Mouse (Mus musculus) layer of hippocampus, adult 9-10 months (tissue): ENCODE data around the gene 3110082I17Rik.

Source experiments
- DNase-seq: peaks from one replicate; pipeline ENCODE4 v3.0.0; 2022; ENCODE audit warnings: low spot score

The 3110082I17Rik gene

GRCm38 (mm10) chr5:139378271-139378556 is 82.1 kb downstream of the 3110082I17Rik start:
- DNase-seq = no peak

DNA sequence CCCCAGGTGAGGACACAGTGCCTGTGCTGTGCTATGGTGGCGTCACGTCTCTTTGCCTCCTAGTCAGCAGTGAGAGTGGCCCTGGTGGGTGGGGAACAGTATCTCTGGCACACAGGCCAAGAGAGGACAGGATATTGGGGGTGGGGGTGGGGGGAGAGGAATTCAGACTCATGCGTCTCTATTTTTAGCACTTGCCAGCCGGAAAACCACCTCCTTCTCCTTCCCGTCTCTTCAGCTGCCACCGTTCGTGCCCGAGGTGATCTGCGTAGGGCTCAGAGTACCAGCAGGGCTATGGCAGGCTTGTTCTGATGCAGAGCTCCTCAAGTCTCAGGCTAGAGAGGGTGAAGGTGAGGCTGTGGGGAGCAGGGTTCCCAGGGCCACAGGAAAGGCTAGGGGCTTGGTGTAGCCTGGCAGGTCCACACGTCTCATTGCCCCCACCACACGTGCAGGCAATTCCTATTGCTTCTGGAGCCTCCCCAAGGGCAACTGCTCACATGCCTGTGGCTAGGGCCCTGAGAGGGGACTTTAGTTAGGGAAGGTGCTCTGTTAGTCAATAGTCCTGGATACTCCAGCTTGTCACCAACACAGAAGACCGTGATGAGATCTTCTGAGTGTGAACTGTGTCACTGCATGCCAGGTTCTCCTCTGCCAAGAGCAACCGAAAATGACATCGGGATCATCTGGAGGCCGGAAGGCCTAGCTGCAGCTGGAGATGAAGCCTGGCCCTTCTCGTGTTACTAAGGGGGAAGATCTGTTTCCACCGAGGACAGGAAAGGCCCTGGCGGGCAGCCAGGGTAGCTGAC is 82.7 kb downstream of the 3110082I17Rik start, which contains the start of gene Gpr146:
TSS of gene Gpr146 (plus strand) at position 230 of the 803 bp plus-strand sequence.
- no peak for DNase-seq

- no peak for DNase-seq
Observed at GRCm38 (mm10) chr5:139374841-139375240, 85.5 kb downstream of the 3110082I17Rik start.

- DNase-seq = no peak
Observed at GRCm38 (mm10) chr5:139373889-139374444, 86.4 kb downstream of the 3110082I17Rik start.

- no peak for DNase-seq
Observed at GRCm38 (mm10) chr5:139373126-139373525, 87.2 kb downstream of the 3110082I17Rik start.

GRCm38 (mm10) chr5:139371631-139372401 is 88.5 kb downstream of the 3110082I17Rik start:
- no peak for DNase-seq

- no peak for DNase-seq
Observed at GRCm38 (mm10) chr5:139371118-139371517, 89.2 kb downstream of the 3110082I17Rik start.

- no peak for DNase-seq
Observed at GRCm38 (mm10) chr5:139370336-139370735, 90.0 kb downstream of the 3110082I17Rik start.

DNA sequence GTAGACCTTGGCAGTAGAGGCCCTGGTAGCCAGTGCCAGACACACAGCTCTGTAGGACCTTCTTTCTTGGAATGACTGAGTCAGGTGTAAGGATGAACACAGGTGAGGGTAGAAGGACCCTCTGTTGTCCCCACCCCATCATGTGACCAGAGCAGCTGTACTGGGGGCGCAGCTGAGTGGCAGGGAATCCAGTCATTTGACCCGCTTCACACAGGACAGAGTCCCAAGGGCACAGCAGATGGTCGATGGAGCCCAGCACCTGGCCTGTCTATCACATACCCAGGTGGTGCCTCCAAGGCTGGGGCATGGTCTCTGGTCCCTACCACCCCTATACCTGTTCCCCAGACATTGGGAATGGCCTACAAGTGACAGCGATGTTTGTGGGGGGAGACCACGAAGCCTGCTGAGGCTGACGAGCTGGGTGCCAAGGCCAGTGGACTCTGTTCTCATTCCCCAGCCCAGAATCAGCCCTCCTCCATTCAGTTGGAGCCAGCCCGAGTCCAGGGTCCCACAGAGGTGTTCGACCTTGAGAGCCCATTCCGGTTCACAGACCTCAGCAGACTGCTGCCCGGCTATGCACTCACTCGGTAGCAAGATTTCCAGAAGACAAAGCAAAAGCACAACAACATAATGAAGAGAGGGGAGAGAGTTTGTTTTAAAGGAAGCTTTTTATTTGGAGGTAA is 91.5 kb downstream of the 3110082I17Rik start:
- DNase-seq = no peak

- DNase-seq = no peak
Observed at GRCm38 (mm10) chr5:139367884-139368458, 92.4 kb downstream of the 3110082I17Rik start.

- no peak for DNase-seq
Observed at GRCm38 (mm10) chr5:139366484-139366883, 93.8 kb downstream of the 3110082I17Rik start.

GRCm38 (mm10) chr5:139365827-139366226 is 94.5 kb downstream of the 3110082I17Rik start:
- DNase-seq = no peak

- no peak for DNase-seq
Observed at GRCm38 (mm10) chr5:139364911-139365571, 95.3 kb downstream of the 3110082I17Rik start.

GRCm38 (mm10) chr5:139364260-139364910 is 95.9 kb downstream of the 3110082I17Rik start:
- peak; percentile 93 for DNase-seq

DNA sequence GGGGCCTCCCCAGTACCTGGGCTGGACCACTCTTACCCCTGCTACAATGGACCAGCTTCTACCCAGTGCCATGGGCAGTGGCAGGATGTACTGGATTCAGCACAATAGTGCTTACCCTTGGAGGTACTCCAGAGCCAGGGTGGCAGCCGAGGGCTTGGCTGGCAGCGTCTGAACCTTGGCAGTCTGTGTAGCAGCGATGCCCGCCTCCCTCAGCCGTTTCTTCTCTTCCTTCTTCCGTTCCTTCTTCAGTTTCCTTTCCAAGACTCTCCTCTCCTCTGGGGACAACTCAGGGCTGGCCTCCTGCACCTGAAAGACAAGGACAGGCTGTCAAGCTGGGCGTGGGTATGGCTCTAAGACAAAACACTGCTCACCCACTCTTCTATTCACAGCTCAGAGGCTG is 96.5 kb downstream of the 3110082I17Rik start:
- DNase-seq = no peak

DNA sequence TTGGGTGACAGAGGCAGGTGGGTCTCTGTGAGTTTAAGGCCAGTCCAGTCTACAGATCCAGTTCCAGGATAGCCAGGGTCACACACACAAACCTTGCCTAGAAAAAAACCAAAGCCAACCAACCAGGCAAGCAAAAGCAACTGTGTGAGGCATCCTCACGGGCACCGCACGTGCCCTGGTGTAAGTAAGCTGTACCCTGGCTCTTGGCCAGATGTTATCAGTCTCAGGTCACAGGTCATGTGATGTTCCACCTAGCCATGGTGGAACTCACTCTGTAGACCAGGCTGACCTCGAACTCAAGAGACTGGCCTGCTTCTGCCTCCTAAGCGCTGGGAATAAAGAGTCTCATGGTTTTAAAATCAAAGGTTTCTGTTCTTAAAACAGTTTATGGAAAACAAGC is 101.1 kb downstream of the 3110082I17Rik start:
- DNase-seq = no peak

DNA sequence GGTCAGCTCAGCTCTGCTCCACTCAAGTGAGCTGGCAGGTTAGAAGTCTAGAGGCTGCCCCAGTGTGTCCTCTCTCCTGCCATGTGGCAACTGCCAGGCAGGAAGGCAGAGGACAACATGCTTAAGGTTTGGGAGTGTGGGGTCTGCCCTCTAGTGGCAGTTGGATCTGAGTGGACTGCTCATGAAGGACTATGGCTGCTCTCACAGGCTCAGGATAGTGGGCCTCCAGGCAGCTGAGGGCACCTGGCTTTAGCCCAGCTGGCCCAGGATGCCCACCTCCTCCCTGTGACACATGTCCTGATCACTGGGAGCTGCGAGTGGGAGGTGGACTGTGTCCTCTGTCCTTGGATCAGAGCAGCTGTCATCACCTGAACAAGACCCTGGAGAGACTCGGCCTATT is 101.7 kb downstream of the 3110082I17Rik start:
- DNase-seq = no peak

- DNase-seq = no peak
Observed at GRCm38 (mm10) chr5:139355235-139355772, 105.0 kb downstream of the 3110082I17Rik start.

- DNase-seq = no peak
Observed at GRCm38 (mm10) chr5:139353946-139354345, 106.4 kb downstream of the 3110082I17Rik start.

DNA sequence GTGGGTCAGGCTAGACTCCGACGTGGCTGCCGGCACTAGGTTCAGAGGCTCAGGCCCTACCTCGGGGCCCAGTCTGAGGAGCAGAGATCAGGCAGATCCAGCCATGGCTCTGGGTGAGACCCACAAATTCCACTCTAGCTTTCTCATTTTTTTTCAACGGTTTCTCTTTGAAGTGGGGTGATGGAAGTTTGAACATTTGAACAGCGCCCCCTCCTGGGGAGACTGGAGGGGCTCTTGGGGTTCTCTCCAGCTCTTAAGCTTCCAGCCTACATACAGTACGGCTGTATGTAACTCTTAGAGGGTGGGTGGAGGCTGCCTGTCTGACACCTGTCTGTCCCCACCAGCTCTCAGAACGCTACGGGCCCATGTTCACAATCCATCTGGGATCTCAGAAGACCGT is 106.8 kb downstream of the 3110082I17Rik start:
- no peak for DNase-seq

GRCm38 (mm10) chr5:139352317-139352716 is 108.0 kb downstream of the 3110082I17Rik start, which contains the start of gene Cyp2w1:
Gene Cyp2w1, plus strand, starts transcription at chr5:139352617.
- no peak for DNase-seq
